Mouse (Mus musculus) kidney, embryonic 14.5 days (tissue): Measurements from ENCODE around the gene Frmpd3. TPM values are rescaled to one million over a fixed set of nuclear protein-coding genes. Genes with fewer than 3 reads are reported as not detected.

Experiments used
- microRNA counts: library from miRNA; unstranded; fragments of <30 nt; microRNA quantifications from one replicate; lab custom pipeline; 2017
- microRNA-seq: library from miRNA; unstranded; fragments of <30 nt; microRNA quantifications from one replicate; pipeline ENCODE4, GENCODE M21; 2016
- polyA plus RNA-seq: library from polyadenylated mRNA; unstranded; fragments of >200 nt; fragmentation: Nextera tagmentation; extraction: Ambion mirVana; gene quantifications from 2 replicates; pipeline ENCODE4 v1.2.1, GENCODE M21; 2014

Gene Frmpd3
- polyA plus RNA-seq, 1 experiment from 2014 or later: 0.27 TPM

MicroRNAs within 50 kb of the gene (microRNA counts, 519-probe panel; counts per million panel counts)
- not detected for microRNA mmu-miR-3475 (lab: Ali Mortazavi, UCI)

Small RNAs within 50 kb of the gene (microRNA-seq; reads per million reads assigned to microRNA genes)
- 4.6 reads per million, percentile 19 among the genes with 10 or more reads in this experiment for gene Mir3475

Other genes with a start within 250 kb of the Frmpd3 start
- 47.4 and 58.2 TPM in 2 replicates for gene Prps1, start 114.3 kb downstream of the Frmpd3 start, polyA plus RNA-seq